Mouse (Mus musculus): Measurements from ENCODE around the gene Mrpl38. TPM values are rescaled to one million over a fixed set of nuclear protein-coding genes. Genes with fewer than 3 reads are reported as not detected.

Mrpl38 gene
- polyA plus RNA-seq, 1 experiment = 38.3 TPM

GRCm38 (mm10) chr11:116134171-116134570, 4.5 kb downstream of the Mrpl38 start:
- H3K4me1 ChIP-seq (ENCODE audit: control insufficient read depth, insufficient read depth, low read length) = peaks cover 5% of the 10 kb centered on the region; the same call in 1 of the 2 replicates
- WGBS = 87% methylated on average over 10 of the region's 10 CpGs

GRCm38 (mm10) chr11:116133497-116133896, 5.2 kb downstream of the Mrpl38 start:
- 55% methylated on average over 5 of the region's 5 CpGs for WGBS
- H3K4me3 ChIP-seq (replicated peaks; ENCODE audit: control insufficient read depth, low read depth, low read length) = no peak overlapping the region
- no peak overlapping the region for H3K27ac ChIP-seq (ENCODE audit: control insufficient read depth, insufficient read depth, low read depth, low read length, poor library complexity)
- H3K4me1 ChIP-seq (ENCODE audit: control insufficient read depth, insufficient read depth, low read length) = peaks cover 5% of the 10 kb centered on the region; the same call in 1 of the 2 replicates
- no peak for TF ChIP-seq CTCF (IDR thresholded peaks at IDR 0.05; ENCODE audit: control insufficient read depth, insufficient read depth, low read length)
- no peak for TF ChIP-seq POLR2A (IDR thresholded peaks at IDR 0.05; ENCODE audit: borderline replicate concordance, control insufficient read depth, low read depth, low read length)

More at GRCm38 (mm10) chr11:116134171-116134570, 4.5 kb downstream of the Mrpl38 start:
- H3K27ac ChIP-seq (ENCODE audit: control insufficient read depth, insufficient read depth, low read depth, low read length, poor library complexity) = no peak overlapping the region
- no peak overlapping the region for H3K4me3 ChIP-seq (replicated peaks; ENCODE audit: control insufficient read depth, low read depth, low read length)
- TF ChIP-seq CTCF (IDR thresholded peaks at IDR 0.05; ENCODE audit: control insufficient read depth, insufficient read depth, low read length) = no peak
- TF ChIP-seq POLR2A (IDR thresholded peaks at IDR 0.05; ENCODE audit: borderline replicate concordance, control insufficient read depth, low read depth, low read length) = no peak

- Histone ChIP-seq H3K4me3 (replicated peaks; ENCODE audit: control insufficient read depth, low read depth, low read length) (no peak overlapping the region), H3K27ac (ENCODE audit: control insufficient read depth, insufficient read depth, low read depth, low read length, poor library complexity) (no peak overlapping the region), H3K4me1 (ENCODE audit: control insufficient read depth, insufficient read depth, low read length) (peaks cover 5% of the 10 kb centered on the region; the same call in 1 of the 2 replicates)
- 76% methylated on average over 16 of the region's 16 CpGs for WGBS
- TF ChIP-seq POLR2A (IDR thresholded peaks at IDR 0.05; ENCODE audit: borderline replicate concordance, control insufficient read depth, low read depth, low read length) = no peak
- peak; percentile 22; the same call in 1 of the 2 replicates for TF ChIP-seq CTCF (IDR thresholded peaks at IDR 0.05; ENCODE audit: control insufficient read depth, insufficient read depth, low read length)
These were observed 6.0 kb downstream of the Mrpl38 start for GRCm38 (mm10) chr11:116132366-116133333.

GRCm38 (mm10) chr11:116131349-116132170, 7.1 kb downstream of the Mrpl38 start:
- Histone ChIP-seq H3K27ac (ENCODE audit: control insufficient read depth, insufficient read depth, low read depth, low read length, poor library complexity) (peak overlapping the region; percentile 98), H3K4me1 (ENCODE audit: control insufficient read depth, insufficient read depth, low read length) (peaks cover 5% of the 10 kb centered on the region; the same call in 1 of the 2 replicates), H3K4me3 (replicated peaks; ENCODE audit: control insufficient read depth, low read depth, low read length) (peak overlapping the region; percentile 97)
- 77% methylated on average over 15 of the region's 15 CpGs for WGBS
- TF ChIP-seq POLR2A (IDR thresholded peaks at IDR 0.05; ENCODE audit: borderline replicate concordance, control insufficient read depth, low read depth, low read length) = no peak
- TF ChIP-seq CTCF (IDR thresholded peaks at IDR 0.05; ENCODE audit: control insufficient read depth, insufficient read depth, low read length) = no peak

GRCm38 (mm10) chr11:116130488-116131205, 8.0 kb downstream of the Mrpl38 start, which contains the start of gene Trim65:
TSS of gene Trim65 (minus strand) at chr11:116131128.
- Histone ChIP-seq H3K27ac (ENCODE audit: control insufficient read depth, insufficient read depth, low read depth, low read length, poor library complexity) (peak within 1 kb of the TSS; percentile 98), H3K4me1 (ENCODE audit: control insufficient read depth, insufficient read depth, low read length) (peaks cover 5% of the 10 kb centered on the region; the same call in 1 of the 2 replicates), H3K4me3 (replicated peaks; ENCODE audit: control insufficient read depth, low read depth, low read length) (peak within 1 kb of the TSS; percentile 97)
- peak; percentile 80 for TF ChIP-seq POLR2A (IDR thresholded peaks at IDR 0.05; ENCODE audit: borderline replicate concordance, control insufficient read depth, low read depth, low read length)
- TF ChIP-seq CTCF (IDR thresholded peaks at IDR 0.05; ENCODE audit: control insufficient read depth, insufficient read depth, low read length) = peak; percentile 80
- under 1% methylated on average over 69 of the region's 69 CpGs for WGBS

GRCm38 (mm10) chr11:116129993-116130487, 8.6 kb downstream of the Mrpl38 start:
- TF ChIP-seq CTCF (IDR thresholded peaks at IDR 0.05; ENCODE audit: control insufficient read depth, insufficient read depth, low read length) = no peak
- no peak for TF ChIP-seq POLR2A (IDR thresholded peaks at IDR 0.05; ENCODE audit: borderline replicate concordance, control insufficient read depth, low read depth, low read length)
- Histone ChIP-seq H3K4me3 (replicated peaks; ENCODE audit: control insufficient read depth, low read depth, low read length) (peak overlapping the region; percentile 97), H3K4me1 (ENCODE audit: control insufficient read depth, insufficient read depth, low read length) (peaks cover 5% of the 10 kb centered on the region; the same call in 1 of the 2 replicates), H3K27ac (ENCODE audit: control insufficient read depth, insufficient read depth, low read depth, low read length, poor library complexity) (peak overlapping the region; percentile 98)
- 3% methylated on average over 8 of the region's 8 CpGs for whole genome bisulfite sequencing

- peak overlapping the region; percentile 1; the same call in 1 of the 2 replicates for H3K27ac ChIP-seq (ENCODE audit: control insufficient read depth, insufficient read depth, low read depth, low read length, poor library complexity)
- H3K4me3 ChIP-seq (replicated peaks; ENCODE audit: control insufficient read depth, low read depth, low read length) = peak overlapping the region; percentile 12
- peaks cover 5% of the 10 kb centered on the region; the same call in 1 of the 2 replicates for H3K4me1 ChIP-seq (ENCODE audit: control insufficient read depth, insufficient read depth, low read length)
- 72% methylated on average over 9 of the region's 9 CpGs for WGBS
- TF ChIP-seq CTCF (IDR thresholded peaks at IDR 0.05; ENCODE audit: control insufficient read depth, insufficient read depth, low read length) (no peak), POLR2A (IDR thresholded peaks at IDR 0.05; ENCODE audit: borderline replicate concordance, control insufficient read depth, low read depth, low read length) (no peak)
These were observed 9.4 kb downstream of the Mrpl38 start for GRCm38 (mm10) chr11:116129091-116129790.
